Mouse (Mus musculus): ENCODE measurements around the gene Jak3. TPM values are rescaled to one million over a fixed set of nuclear protein-coding genes. Genes with fewer than 3 reads are reported as not detected.

Jak3 gene
- polyA plus RNA-seq, 1 experiment from 2014 or later = 7.3 TPM

DNA sequence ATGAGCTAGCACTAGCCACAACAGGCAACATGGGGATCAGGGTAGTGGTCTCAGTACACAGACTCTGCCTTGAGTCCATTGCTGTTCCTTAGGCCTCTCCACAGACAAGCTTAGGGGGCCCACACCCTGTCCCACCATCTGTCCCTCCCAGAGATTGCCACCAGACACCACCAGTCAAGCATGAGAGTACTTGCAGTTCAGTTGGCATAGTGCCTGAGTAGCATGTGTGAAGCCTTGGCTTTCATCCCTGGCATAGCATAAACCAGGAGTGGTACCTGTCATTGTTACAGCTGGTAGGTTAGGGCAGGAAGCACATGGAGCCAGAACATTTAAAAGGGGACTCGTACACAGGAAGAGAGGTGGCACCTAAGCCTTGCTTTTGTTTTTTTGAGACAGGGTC is 16.3 kb upstream of the Jak3 start:
- ATAC-seq = peak; percentile 17; the same call in 1 of the 2 replicates
- Histone ChIP-seq H3K4me2 (ENCODE audit: low read length) (no peak overlapping the region), H3K4me3 (ENCODE audit: low read length) (no peak overlapping the region), H3K27me3 (replicated peaks; ENCODE audit: control insufficient read depth, insufficient read depth, low read length) (peaks cover 25% of the 10 kb centered on the region), H3K9ac (ENCODE audit: low read depth, low read length) (no peak overlapping the region), H3K4me1 (ENCODE audit: control insufficient read depth, insufficient read depth, low read depth, low read length) (peaks cover 5% of the 10 kb centered on the region; the same call in 1 of the 2 replicates), H3K36me3 (ENCODE audit: control insufficient read depth, insufficient read depth, low read length) (peaks cover 28% of the 10 kb centered on the region), H3K27ac (ENCODE audit: low read depth, low read length) (peak overlapping the region; percentile 39; the same call in 1 of the 2 replicates), H3K9me3 (ENCODE audit: control insufficient read depth, low read length) (no peaks in the 10 kb centered on the region)
- WGBS = 70% methylated on average over 1 of the region's 1 CpGs

DNA sequence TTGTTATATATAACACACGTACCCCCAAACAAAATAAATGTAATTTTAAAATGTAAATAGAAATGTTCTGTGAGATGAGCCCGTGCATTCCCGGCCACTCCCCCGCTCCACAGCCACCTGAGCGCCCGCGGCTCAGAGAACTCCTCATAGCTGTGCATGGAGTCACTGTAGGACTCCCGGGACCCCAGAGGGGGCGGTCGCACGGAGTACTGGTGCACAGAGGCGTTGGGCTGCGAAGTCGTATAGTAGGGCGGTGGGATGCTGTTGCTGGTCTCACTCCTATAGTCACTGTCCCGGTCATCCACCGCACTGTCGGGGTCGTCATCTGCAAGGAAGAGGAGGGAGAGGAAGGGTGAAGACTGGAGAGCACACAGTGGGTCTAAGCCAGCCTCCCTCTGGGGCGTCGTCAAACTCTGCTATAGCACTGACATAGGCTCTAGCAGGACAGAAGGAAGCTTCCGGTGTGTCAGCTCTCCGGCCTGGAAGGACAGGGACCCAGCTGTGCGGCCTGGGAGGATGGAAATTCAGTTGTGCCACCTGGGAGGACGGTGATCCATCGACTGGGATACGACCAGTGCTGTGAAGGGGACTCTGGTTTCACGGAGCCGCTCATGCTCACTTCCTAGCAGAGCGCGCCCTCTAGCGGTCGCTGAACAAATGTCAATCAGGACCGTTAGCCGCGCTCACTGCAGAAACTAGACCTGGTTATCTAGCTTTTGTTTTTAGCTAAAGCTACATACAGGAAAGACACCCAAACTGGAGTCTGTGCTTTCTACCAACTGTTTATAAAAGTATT is 15.6 kb upstream of the Jak3 start:
- H3K4me2 ChIP-seq (ENCODE audit: low read length) = no peak overlapping the region
- 7% methylated on average over 36 of the region's 36 CpGs for WGBS
- H3K36me3 ChIP-seq (ENCODE audit: control insufficient read depth, insufficient read depth, low read length) = peaks cover 28% of the 10 kb centered on the region
- H3K27ac ChIP-seq (ENCODE audit: low read depth, low read length) = no peak overlapping the region
- peaks cover 20% of the 10 kb centered on the region for H3K27me3 ChIP-seq (replicated peaks; ENCODE audit: control insufficient read depth, insufficient read depth, low read length)
- peaks cover 5% of the 10 kb centered on the region; the same call in 1 of the 2 replicates for H3K4me1 ChIP-seq (ENCODE audit: control insufficient read depth, insufficient read depth, low read depth, low read length)
- peak; percentile 58 for ATAC-seq
- no peaks in the 10 kb centered on the region for H3K9me3 ChIP-seq (ENCODE audit: control insufficient read depth, low read length)
- no peak overlapping the region for H3K4me3 ChIP-seq (ENCODE audit: low read length)
- H3K9ac ChIP-seq (ENCODE audit: low read depth, low read length) = peak overlapping the region; percentile 17; the same call in 1 of the 2 replicates

DNA sequence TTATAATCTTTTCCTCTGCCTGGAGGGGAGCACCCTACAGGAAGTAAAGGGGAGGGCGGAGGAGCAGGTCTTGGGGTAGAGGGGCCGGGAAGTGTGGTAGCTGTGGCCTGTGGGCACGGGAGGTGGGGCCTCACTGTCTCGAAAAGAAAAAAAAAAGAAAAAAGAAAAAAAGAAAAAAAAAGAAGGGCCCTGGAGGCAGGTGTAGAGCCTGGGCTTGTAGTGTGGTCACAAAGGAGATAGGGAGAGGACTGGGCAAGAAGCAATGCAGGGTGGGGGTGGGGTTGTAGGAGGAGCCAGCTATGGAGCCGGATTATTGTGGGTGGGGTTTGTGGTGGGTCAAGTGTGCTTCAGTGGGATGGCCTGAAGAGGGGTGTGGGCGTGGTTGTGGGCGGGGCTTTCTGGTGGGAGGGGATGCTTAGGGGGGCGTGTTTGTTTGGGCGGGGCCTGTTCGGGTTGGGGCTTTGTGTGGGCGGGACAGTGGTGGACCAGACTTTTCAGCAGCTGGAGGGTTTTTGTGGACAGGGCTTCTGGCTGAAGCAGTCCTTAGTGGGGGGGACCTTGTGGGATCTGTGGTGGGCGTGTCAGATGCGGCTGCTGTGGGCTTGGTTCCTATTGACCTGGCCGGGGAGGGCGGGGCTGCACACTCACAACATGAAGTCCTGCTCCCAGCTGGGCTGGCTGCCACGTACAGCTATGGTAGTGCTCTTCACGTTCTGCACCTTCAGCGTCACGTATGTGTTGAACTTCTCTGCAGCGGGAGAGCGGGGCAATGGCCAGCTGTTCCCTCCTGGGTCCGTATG is 10.6 kb upstream of the Jak3 start:
- H3K27ac ChIP-seq (ENCODE audit: low read depth, low read length) = no peak overlapping the region
- no peaks in the 10 kb centered on the region for H3K27me3 ChIP-seq (replicated peaks; ENCODE audit: control insufficient read depth, insufficient read depth, low read length)
- peaks cover 30% of the 10 kb centered on the region for H3K4me1 ChIP-seq (ENCODE audit: control insufficient read depth, insufficient read depth, low read depth, low read length)
- WGBS = 8% methylated on average over 22 of the region's 22 CpGs
- ATAC-seq = no peak
- H3K4me3 ChIP-seq (ENCODE audit: low read length) = no peak overlapping the region
- no peaks in the 10 kb centered on the region for H3K9me3 ChIP-seq (ENCODE audit: control insufficient read depth, low read length)
- peaks cover 15% of the 10 kb centered on the region for H3K36me3 ChIP-seq (ENCODE audit: control insufficient read depth, insufficient read depth, low read length)
- peak overlapping the region; percentile 2; the same call in 1 of the 2 replicates for H3K4me2 ChIP-seq (ENCODE audit: low read length)
- no peak overlapping the region for H3K9ac ChIP-seq (ENCODE audit: low read depth, low read length)

DNA sequence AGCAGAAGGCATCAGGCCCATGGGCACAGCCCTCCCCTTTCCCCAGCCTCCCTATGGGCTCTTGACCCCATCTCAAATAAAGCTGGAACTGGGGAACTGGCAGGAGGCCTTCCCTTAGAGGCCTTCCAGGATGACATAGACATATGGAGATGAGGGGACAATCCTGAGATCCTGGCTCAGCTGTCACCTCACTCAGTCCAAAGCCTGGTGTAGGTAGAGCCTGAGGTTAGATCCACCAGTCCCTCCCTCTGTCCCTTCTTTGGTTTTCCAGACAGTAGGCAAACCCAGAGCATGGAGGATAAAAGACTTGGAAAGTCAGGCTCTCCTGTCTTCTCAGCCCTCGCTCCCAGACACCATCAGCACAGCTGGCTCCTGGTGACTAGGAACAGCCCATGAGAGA is 9.2 kb upstream of the Jak3 start:
- Histone ChIP-seq H3K9ac (ENCODE audit: low read depth, low read length) (peak overlapping the region; percentile 28), H3K9me3 (ENCODE audit: control insufficient read depth, low read length) (no peaks in the 10 kb centered on the region), H3K27me3 (replicated peaks; ENCODE audit: control insufficient read depth, insufficient read depth, low read length) (no peaks in the 10 kb centered on the region), H3K27ac (ENCODE audit: low read depth, low read length) (peak overlapping the region; percentile 62; the same call in 1 of the 2 replicates), H3K36me3 (ENCODE audit: control insufficient read depth, insufficient read depth, low read length) (peaks cover 15% of the 10 kb centered on the region), H3K4me3 (ENCODE audit: low read length) (no peak overlapping the region), H3K4me2 (ENCODE audit: low read length) (no peak overlapping the region; the same call in 1 of the 2 replicates), H3K4me1 (ENCODE audit: control insufficient read depth, insufficient read depth, low read depth, low read length) (peaks cover 30% of the 10 kb centered on the region)
- no peak for ATAC-seq
- WGBS = 25% methylated on average over 1 of the region's 1 CpGs

DNA sequence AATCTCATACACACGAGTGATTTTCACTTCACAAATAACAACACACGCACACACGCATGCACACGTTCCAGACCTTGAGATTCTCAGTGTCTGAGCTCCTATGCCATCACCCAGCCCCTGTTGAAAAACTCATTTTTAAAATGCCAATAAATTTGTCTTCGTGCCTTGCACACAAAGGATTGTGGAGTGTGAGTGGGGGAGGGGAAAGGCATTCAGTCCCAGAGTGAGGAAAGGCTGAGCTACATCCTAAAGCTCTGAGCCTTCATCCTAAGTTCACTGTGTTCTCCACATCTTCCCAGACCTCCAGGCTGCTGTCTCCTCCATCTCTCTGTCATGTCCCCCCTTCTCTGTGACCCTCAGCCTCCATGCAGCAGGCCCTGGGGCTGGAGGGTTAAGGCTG is 8.8 kb upstream of the Jak3 start:
- Histone ChIP-seq H3K4me3 (ENCODE audit: low read length) (no peak overlapping the region), H3K9me3 (ENCODE audit: control insufficient read depth, low read length) (no peaks in the 10 kb centered on the region), H3K27ac (ENCODE audit: low read depth, low read length) (peak overlapping the region; percentile 62), H3K9ac (ENCODE audit: low read depth, low read length) (peak overlapping the region; percentile 28), H3K4me1 (ENCODE audit: control insufficient read depth, insufficient read depth, low read depth, low read length) (peaks cover 34% of the 10 kb centered on the region), H3K27me3 (replicated peaks; ENCODE audit: control insufficient read depth, insufficient read depth, low read length) (no peaks in the 10 kb centered on the region), H3K4me2 (ENCODE audit: low read length) (peak overlapping the region; percentile 11; the same call in 1 of the 2 replicates), H3K36me3 (ENCODE audit: control insufficient read depth, insufficient read depth, low read length) (peaks cover 14% of the 10 kb centered on the region)
- no peak for ATAC-seq
- WGBS = 36% methylated on average over 5 of the region's 5 CpGs

DNA sequence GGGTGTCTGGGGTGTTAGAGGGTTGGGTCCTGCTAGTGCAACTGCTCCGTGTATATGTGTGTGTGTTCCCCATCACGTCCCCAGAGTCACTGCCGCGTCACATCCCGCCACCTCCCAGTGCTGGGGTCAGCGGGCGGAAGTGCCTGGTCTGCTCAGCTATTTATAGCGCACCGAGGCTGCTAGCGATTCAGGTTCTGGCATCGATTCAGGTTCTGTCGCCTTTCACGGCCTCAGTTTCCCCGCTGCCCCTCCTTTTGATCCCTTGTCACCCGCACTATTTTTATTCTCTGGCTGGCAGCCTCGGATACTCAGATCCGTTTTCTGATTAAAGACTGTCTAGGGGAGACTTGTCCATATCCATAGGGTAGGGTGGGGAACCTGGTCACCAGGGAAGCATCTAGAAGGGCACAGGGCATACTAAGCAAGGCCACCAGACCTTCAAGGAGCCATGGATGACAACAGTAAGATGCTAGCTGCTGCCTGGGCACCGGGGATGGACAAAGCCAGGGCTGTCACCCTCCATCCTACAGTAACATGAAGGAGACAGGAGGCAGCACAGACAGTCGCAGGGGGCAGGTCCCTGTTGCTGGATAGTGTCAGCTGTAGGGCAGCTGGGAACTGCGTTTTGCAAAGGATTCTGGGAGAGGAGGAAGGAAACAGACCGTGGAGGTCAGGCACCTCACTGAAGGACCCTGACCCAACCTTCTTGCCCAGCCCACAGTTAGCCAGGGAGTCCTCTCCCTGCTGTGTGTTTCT is 7.7 kb upstream of the Jak3 start:
- 5% methylated on average over 21 of the region's 21 CpGs for WGBS
- no peaks in the 10 kb centered on the region for H3K9me3 ChIP-seq (ENCODE audit: control insufficient read depth, low read length)
- ATAC-seq = no peak
- H3K36me3 ChIP-seq (ENCODE audit: control insufficient read depth, insufficient read depth, low read length) = peaks cover 6% of the 10 kb centered on the region; the same call in 1 of the 2 replicates
- peak overlapping the region; percentile 0 for H3K4me3 ChIP-seq (ENCODE audit: low read length)
- H3K4me2 ChIP-seq (ENCODE audit: low read length) = peak overlapping the region; percentile 43
- peak overlapping the region; percentile 46 for H3K9ac ChIP-seq (ENCODE audit: low read depth, low read length)
- H3K27me3 ChIP-seq (replicated peaks; ENCODE audit: control insufficient read depth, insufficient read depth, low read length) = no peaks in the 10 kb centered on the region
- H3K4me1 ChIP-seq (ENCODE audit: control insufficient read depth, insufficient read depth, low read depth, low read length) = peaks cover 36% of the 10 kb centered on the region
- H3K27ac ChIP-seq (ENCODE audit: low read depth, low read length) = no peak overlapping the region

DNA sequence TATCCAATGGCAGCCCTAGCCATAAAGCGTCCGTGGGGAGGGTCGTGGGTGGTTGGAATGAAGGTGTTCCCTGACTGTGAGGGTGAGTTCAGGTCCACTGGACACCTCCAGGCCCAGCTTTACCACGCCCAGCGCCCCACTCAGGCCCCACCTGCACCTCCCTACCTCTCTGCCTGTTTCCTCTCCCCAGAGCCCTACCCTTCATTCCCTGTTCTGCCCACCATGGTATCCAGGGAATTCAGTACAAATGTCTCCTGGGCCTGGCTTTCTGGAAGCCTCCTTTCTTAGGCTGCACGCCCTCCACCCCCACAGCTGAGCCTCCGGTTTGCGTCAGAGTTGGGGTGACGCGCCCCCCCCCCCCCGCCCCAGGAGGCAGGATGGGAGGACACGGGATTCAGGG is 5.9 kb upstream of the Jak3 start:
- Histone ChIP-seq H3K27ac (ENCODE audit: low read depth, low read length) (peak overlapping the region; percentile 94), H3K36me3 (ENCODE audit: control insufficient read depth, insufficient read depth, low read length) (no peaks in the 10 kb centered on the region), H3K4me1 (ENCODE audit: control insufficient read depth, insufficient read depth, low read depth, low read length) (peaks cover 36% of the 10 kb centered on the region), H3K4me2 (ENCODE audit: low read length) (peak overlapping the region; percentile 81), H3K9ac (ENCODE audit: low read depth, low read length) (peak overlapping the region; percentile 84), H3K9me3 (ENCODE audit: control insufficient read depth, low read length) (no peaks in the 10 kb centered on the region), H3K27me3 (replicated peaks; ENCODE audit: control insufficient read depth, insufficient read depth, low read length) (no peaks in the 10 kb centered on the region), H3K4me3 (ENCODE audit: low read length) (peak overlapping the region; percentile 92)
- ATAC-seq = peak; percentile 29
- 7% methylated on average over 12 of the region's 12 CpGs for WGBS

DNA sequence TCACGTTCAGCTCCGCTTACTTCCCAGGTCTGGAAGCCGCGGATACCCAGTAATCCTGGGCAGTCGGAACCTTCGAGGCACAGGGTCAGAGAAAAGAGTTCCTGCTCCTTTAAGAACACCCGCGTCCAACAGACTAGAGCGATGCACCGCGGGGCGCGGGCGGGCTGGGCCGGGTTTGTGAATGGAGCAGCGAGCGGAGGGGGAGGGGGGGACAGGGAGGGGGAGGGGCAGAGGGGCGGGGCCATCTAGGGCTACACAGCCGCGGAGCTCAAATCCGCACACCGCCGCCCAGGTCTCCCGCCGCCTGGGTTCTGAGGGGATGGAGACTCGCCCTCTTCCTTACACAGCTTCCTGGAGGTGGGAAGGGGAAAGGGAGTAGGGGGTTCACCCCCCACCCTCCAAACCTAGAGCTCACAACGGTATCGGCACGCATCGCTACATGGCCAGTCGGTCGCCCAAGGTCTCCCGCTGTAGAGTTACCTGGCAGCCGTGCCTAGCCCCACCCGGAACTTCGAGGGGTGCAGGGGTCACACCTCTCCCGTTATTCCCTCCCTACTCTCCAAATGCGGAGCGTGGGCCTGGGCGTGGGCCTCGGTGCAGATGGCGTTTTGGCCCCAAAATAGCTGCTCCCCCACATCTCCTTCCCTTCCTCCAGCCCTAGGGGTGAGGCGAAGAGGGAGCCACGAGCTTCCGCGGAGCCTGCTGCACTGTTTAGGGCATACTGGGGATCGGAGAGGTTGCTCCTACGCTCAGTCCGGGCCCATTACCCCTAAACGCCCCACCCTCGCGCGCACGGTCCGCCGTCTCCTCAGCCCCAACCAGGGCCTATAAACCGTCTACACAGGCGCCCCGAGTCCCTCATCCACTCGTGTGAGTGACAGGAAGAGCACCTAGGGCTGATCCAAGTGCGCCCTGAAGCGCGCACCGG is 5.2 kb upstream of the Jak3 start:
- Histone ChIP-seq H3K36me3 (ENCODE audit: control insufficient read depth, insufficient read depth, low read length) (no peaks in the 10 kb centered on the region), H3K4me2 (ENCODE audit: low read length) (peak overlapping the region; percentile 81), H3K27me3 (replicated peaks; ENCODE audit: control insufficient read depth, insufficient read depth, low read length) (no peaks in the 10 kb centered on the region), H3K27ac (ENCODE audit: low read depth, low read length) (peak overlapping the region; percentile 94), H3K9ac (ENCODE audit: low read depth, low read length) (peak overlapping the region; percentile 84), H3K4me1 (ENCODE audit: control insufficient read depth, insufficient read depth, low read depth, low read length) (peaks cover 42% of the 10 kb centered on the region), H3K4me3 (ENCODE audit: low read length) (peak overlapping the region; percentile 92), H3K9me3 (ENCODE audit: control insufficient read depth, low read length) (no peaks in the 10 kb centered on the region)
- under 1% methylated on average over 56 of the region's 64 CpGs for WGBS
- ATAC-seq = peak; percentile 59

Measured in hindbrain, embryonic 16.5 days (tissue).